Mouse (Mus musculus) G1E (cell line): ENCODE measurements around the gene Sigirr.
A peak's percentile ranks its signal among the peaks of the same experiment; 100 is the strongest.

Source experiments
- CTCF ChIP-seq: IDR thresholded peaks from 2 replicates; pipeline ENCODE4 v1.5.1; 2012; ENCODE audit warnings: low read depth, low read length, inconsistent platforms, mixed read lengths
- GATA1 ChIP-seq: IDR thresholded peaks from 2 replicates; pipeline ENCODE4 v1.6.1; 2012; ENCODE audit warnings: borderline replicate concordance, low read length, inconsistent platforms, mixed read lengths
- POLR2AphosphoS5 ChIP-seq: IDR thresholded peaks from 2 replicates; pipeline ENCODE4 v1.6.1; 2012; ENCODE audit warnings: low read depth, low read length, inconsistent platforms; ENCODE audit not compliant: insufficient replicate concordance
- TAL1 ChIP-seq: conservative IDR thresholded peaks from 2 replicates; pipeline ENCODE4 v1.6.1; 2012; ENCODE audit warnings: low read depth, low read length, inconsistent platforms, mixed read lengths

- no peak for TF ChIP-seq CTCF
- no peak for TF ChIP-seq GATA1
- peak; percentile 22 for TF ChIP-seq TAL1
- no peak for TF ChIP-seq POLR2AphosphoS5
These were observed 31.8 kb upstream of the Sigirr start for GRCm38 (mm10) chr7:141131904-141132755.
